Mouse (Mus musculus): Measurements from ENCODE around the gene 4930548H24Rik.

DNA sequence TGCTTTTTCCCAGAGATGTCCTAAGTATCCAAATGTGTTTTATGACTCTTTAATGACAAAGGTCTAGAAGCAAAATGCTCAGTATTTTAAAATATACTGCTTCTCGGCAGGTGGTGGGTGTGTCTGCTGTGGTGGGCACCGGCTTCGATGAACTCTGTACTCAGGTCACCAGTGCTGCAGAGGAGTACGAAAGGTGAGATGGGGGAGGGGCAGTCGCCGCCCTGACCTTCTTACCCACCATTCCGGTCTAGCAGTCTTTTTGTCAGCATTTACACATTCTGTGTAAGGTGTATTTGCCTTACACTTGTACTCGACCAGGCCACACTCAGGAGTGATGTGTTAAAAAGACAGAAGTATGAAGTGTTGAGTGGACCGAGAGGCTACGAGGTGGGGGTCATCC, 19.3 kb downstream of the 4930548H24Rik start:
- TF ChIP-seq POLR2A (IDR thresholded peaks at IDR 0.05; ENCODE audit: insufficient read depth, low read length) (no peak), EP300 (IDR thresholded peaks at IDR 0.05; ENCODE audit: insufficient read depth, low read depth, low read length) (peak; percentile 76; the same call in 1 of the 2 replicates)

Measured in ES-Bruce4 (cell line).